Mouse (Mus musculus) limb, embryonic 11.5 days (tissue): ENCODE measurements around the gene Zbtb45. TPM values are rescaled to one million over a fixed set of nuclear protein-coding genes. Genes with fewer than 3 reads are reported as not detected.
A peak's percentile ranks its signal among the peaks of the same experiment; 100 is the strongest.

ENCODE experiments used
- ATAC-seq: fragments of 200-750 bp; cut with Nextera tagmentation; 2 replicates; pipeline ENCODE4 v1.8.0; 2017; ENCODE audit warnings: low read depth; ENCODE audit not compliant: insufficient number of reproducible peaks, low FRiP score, low TSS enrichment
- DNase-seq: peaks from one replicate; pipeline ENCODE4 v3.0.0-alpha.2; 2015; ENCODE audit warnings: low spot score
- H3K27ac ChIP-seq: fragments of 300-500 bp; sonication (generic); replicated peaks from 2 replicates; pipeline ENCODE4 v1.5.1; 2014; ENCODE audit warnings: low read depth, mild to moderate bottlenecking, low read length
- H3K27me3 ChIP-seq: fragments of 300-500 bp; sonication (generic); 2 replicates; pipeline ENCODE4 v1.6.1; 2014; ENCODE audit warnings: mild to moderate bottlenecking, low read length, mixed read lengths; ENCODE audit not compliant: control insufficient read depth, insufficient read depth
- H3K36me3 ChIP-seq: fragments of 300-500 bp; sonication (generic); 2 replicates; pipeline ENCODE4 v1.6.1; 2014; ENCODE audit warnings: mild to moderate bottlenecking, low read length, moderate library complexity, mixed read lengths; ENCODE audit not compliant: control insufficient read depth, insufficient read depth
- H3K4me1 ChIP-seq: fragments of 300-500 bp; sonication (generic); 2 replicates; pipeline ENCODE4 v1.6.1; 2014; ENCODE audit warnings: low read length, mixed read lengths; ENCODE audit not compliant: control insufficient read depth, insufficient read depth
- H3K4me2 ChIP-seq: fragments of 300-500 bp; sonication (generic); 2 replicates; pipeline ENCODE4 v1.6.1; 2014; ENCODE audit warnings: low read depth, mild to moderate bottlenecking, moderate library complexity; ENCODE audit not compliant: severe bottlenecking
- H3K4me3 ChIP-seq: fragments of 300-500 bp; sonication (generic); 2 replicates; pipeline ENCODE4 v1.5.1; 2014; ENCODE audit warnings: low read depth, low read length
- H3K9ac ChIP-seq: fragments of 300-500 bp; sonication (generic); 2 replicates; pipeline ENCODE4 v1.6.1; 2014; ENCODE audit warnings: mild to moderate bottlenecking, low read length
- H3K9me3 ChIP-seq: fragments of 300-500 bp; sonication (generic); 2 replicates; pipeline ENCODE4 v1.6.1; 2016; ENCODE audit warnings: low read length; ENCODE audit not compliant: control insufficient read depth
- WGBS: fragments of 180-500 bp; shearing (Covaris S2); extraction: QIAGEN DNeasy Blood & Tissue Kit; methylation state at CpG from one replicate; pipeline ENCODE4 v1.1.7; 2014; 5-methylcytosine and 5-hydroxymethylcytosine counted together
- polyA plus RNA-seq: library from polyadenylated mRNA; unstranded; fragments of >200 nt; fragmentation: Nextera tagmentation; extraction: Ambion mirVana; gene quantifications from 2 replicates; pipeline ENCODE4 v1.2.1, GENCODE M21; 2014

Gene Zbtb45
- polyA plus RNA-seq, 1 experiment from 2014 or later, result 31.5 TPM

- ATAC-seq, result no peak
- 91% methylated on average over 4 of the region's 4 CpGs for WGBS
- Histone ChIP-seq H3K36me3 (peaks cover 60% of the 10 kb centered on the region), H3K4me3 (no peak overlapping the region), H3K27ac (no peak overlapping the region), H3K9me3 (no peaks in the 10 kb centered on the region), H3K4me2 (no peak overlapping the region), H3K4me1 (peaks cover 16% of the 10 kb centered on the region; the same call in 1 of the 2 replicates), H3K27me3 (no peaks in the 10 kb centered on the region), H3K9ac (no peak overlapping the region)
- no peak for DNase-seq
These were observed 19.2 kb upstream of the Zbtb45 start for GRCm38 (mm10) chr7:13028986-13029385.

GRCm38 (mm10) chr7:13025511-13026112 lies 15.8 kb upstream of the Zbtb45 start:
- peak overlapping the region; percentile 97 for H3K9ac ChIP-seq
- DNase-seq (no peak), ATAC-seq (no peak)
- H3K27ac ChIP-seq, result no peak overlapping the region
- H3K4me3 ChIP-seq, result peak overlapping the region; percentile 94
- no peaks in the 10 kb centered on the region for H3K9me3 ChIP-seq
- no peaks in the 10 kb centered on the region for H3K27me3 ChIP-seq
- peaks cover 46% of the 10 kb centered on the region for H3K36me3 ChIP-seq
- H3K4me2 ChIP-seq, result peak overlapping the region; percentile 99
- WGBS, result 36% methylated on average over 4 of the region's 4 CpGs
- H3K4me1 ChIP-seq, result peaks cover 13% of the 10 kb centered on the region; the same call in 1 of the 2 replicates

- under 1% methylated on average over 27 of the region's 44 CpGs for WGBS
- peaks cover 39% of the 10 kb centered on the region for H3K36me3 ChIP-seq
- peak; percentile 57 for ATAC-seq
These were observed 15.0 kb upstream of the Zbtb45 start for GRCm38 (mm10) chr7:13024805-13025204.

GRCm38 (mm10) chr7:13023928-13024731 lies 14.3 kb upstream of the Zbtb45 start:
- Histone ChIP-seq H3K27me3 (no peaks in the 10 kb centered on the region), H3K4me1 (peaks cover 13% of the 10 kb centered on the region; the same call in 1 of the 2 replicates), H3K9ac (peak overlapping the region; percentile 97), H3K36me3 (peaks cover 32% of the 10 kb centered on the region), H3K9me3 (no peaks in the 10 kb centered on the region), H3K4me3 (peak overlapping the region; percentile 94), H3K4me2 (peak overlapping the region; percentile 99), H3K27ac (peak overlapping the region; percentile 100)
- DNase-seq (peak; percentile 97), ATAC-seq (peak; percentile 82)
- under 1% methylated on average over 85 of the region's 95 CpGs for WGBS

More at GRCm38 (mm10) chr7:13024805-13025204, 15.0 kb upstream of the Zbtb45 start:
- peak overlapping the region; percentile 99 for H3K4me2 ChIP-seq
- peak overlapping the region; percentile 97 for H3K9ac ChIP-seq
- no peaks in the 10 kb centered on the region for H3K27me3 ChIP-seq
- peak; percentile 87 for DNase-seq
- H3K4me1 ChIP-seq, result peaks cover 13% of the 10 kb centered on the region; the same call in 1 of the 2 replicates
- peak overlapping the region; percentile 94 for H3K4me3 ChIP-seq
- H3K27ac ChIP-seq, result peak overlapping the region; percentile 100
- no peaks in the 10 kb centered on the region for H3K9me3 ChIP-seq

GRCm38 (mm10) chr7:13022773-13023535 lies 13.1 kb upstream of the Zbtb45 start:
- Histone ChIP-seq H3K4me3 (peak overlapping the region; percentile 94), H3K4me1 (peaks cover 13% of the 10 kb centered on the region; the same call in 1 of the 2 replicates), H3K9ac (peak overlapping the region; percentile 73), H3K9me3 (no peaks in the 10 kb centered on the region), H3K36me3 (peaks cover 20% of the 10 kb centered on the region), H3K27ac (peak overlapping the region; percentile 100), H3K27me3 (no peaks in the 10 kb centered on the region), H3K4me2 (peak overlapping the region; percentile 99)
- DNase-seq, result peak; percentile 95
- peak; percentile 80 for ATAC-seq
- 3% methylated on average over 31 of the region's 31 CpGs for WGBS

GRCm38 (mm10) chr7:13015217-13015616 lies 5.4 kb upstream of the Zbtb45 start:
- Histone ChIP-seq H3K4me3 (no peak overlapping the region), H3K27me3 (no peaks in the 10 kb centered on the region), H3K36me3 (no peaks in the 10 kb centered on the region), H3K4me2 (no peak overlapping the region), H3K27ac (no peak overlapping the region), H3K4me1 (peaks cover 3% of the 10 kb centered on the region; the same call in 1 of the 2 replicates), H3K9me3 (no peaks in the 10 kb centered on the region), H3K9ac (no peak overlapping the region)
- WGBS, result 86% methylated on average over 1 of the region's 1 CpGs
- ATAC-seq, result no peak
- DNase-seq, result no peak

GRCm38 (mm10) chr7:13014275-13014839 lies 4.5 kb upstream of the Zbtb45 start:
- peak; percentile 16 for DNase-seq
- no peaks in the 10 kb centered on the region for H3K36me3 ChIP-seq

GRCm38 (mm10) chr7:13013671-13014070 lies 3.8 kb upstream of the Zbtb45 start:
- no peak overlapping the region for H3K9ac ChIP-seq
- no peak overlapping the region for H3K27ac ChIP-seq
- H3K9me3 ChIP-seq, result no peaks in the 10 kb centered on the region
- DNase-seq (no peak), ATAC-seq (no peak)
- WGBS, result 71% methylated on average over 4 of the region's 4 CpGs
- H3K4me3 ChIP-seq, result no peak overlapping the region
- H3K27me3 ChIP-seq, result no peaks in the 10 kb centered on the region
- no peaks in the 10 kb centered on the region for H3K36me3 ChIP-seq
- H3K4me2 ChIP-seq, result no peak overlapping the region
- peaks cover 3% of the 10 kb centered on the region; the same call in 1 of the 2 replicates for H3K4me1 ChIP-seq

More at GRCm38 (mm10) chr7:13014275-13014839, 4.5 kb upstream of the Zbtb45 start:
- Histone ChIP-seq H3K4me3 (no peak overlapping the region), H3K4me1 (peaks cover 3% of the 10 kb centered on the region; the same call in 1 of the 2 replicates), H3K27ac (no peak overlapping the region), H3K4me2 (no peak overlapping the region), H3K9me3 (no peaks in the 10 kb centered on the region), H3K27me3 (no peaks in the 10 kb centered on the region), H3K9ac (no peak overlapping the region)
- WGBS, result 37% methylated on average over 6 of the region's 6 CpGs
- no peak for ATAC-seq
